Mouse (Mus musculus): ENCODE data around the gene Zbtb46. TPM values are rescaled to one million over a fixed set of nuclear protein-coding genes. Genes with fewer than 3 reads are reported as not detected.

Zbtb46 gene
- polyA plus RNA-seq, 1 experiment from 2014 or later = 7.4 TPM

DNA sequence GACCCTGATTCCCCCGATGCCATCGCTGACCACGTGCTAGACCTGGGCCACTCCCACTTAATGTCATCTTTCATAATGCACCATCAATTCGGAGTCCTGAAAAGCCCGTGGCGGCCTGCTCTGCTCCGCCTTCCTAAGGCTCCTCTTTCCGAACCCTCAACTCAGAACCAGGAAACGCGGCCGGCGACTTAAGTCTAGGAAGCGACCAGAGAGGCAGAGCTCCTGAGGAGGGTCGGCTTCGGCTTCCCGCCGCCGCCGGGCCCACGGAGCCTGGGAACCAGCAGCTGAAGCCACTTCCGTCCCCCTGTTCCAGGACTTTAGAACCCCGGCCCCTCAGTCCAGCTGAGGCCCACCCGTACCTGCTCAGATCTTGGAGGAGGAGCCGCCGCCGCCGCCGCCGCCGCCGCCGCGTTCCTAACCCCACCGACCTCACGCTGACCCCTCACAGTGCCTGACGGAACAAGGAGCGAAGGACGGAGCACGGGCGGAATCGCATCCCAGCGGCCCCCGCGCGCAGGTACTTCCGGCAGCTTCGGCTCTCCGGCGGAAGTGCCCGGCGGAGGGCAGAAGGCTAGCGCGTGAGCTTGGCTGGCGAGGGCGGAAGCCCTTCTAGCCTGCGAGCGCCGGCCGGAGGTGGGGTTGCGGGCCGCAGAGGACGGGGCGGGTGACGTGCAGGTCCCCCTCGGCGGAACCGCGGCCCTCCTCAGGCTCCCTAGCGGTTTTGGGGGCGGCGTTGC, 94.2 kb downstream of the Zbtb46 start, which contains the start of the genes Zgpat and Arfrp1:
TSS of gene Zgpat (plus strand) at position 69 of the 737 bp plus-strand sequence.
TSS of gene Arfrp1 (minus strand) at position 545 of the 737 bp plus-strand sequence.
- H3K9ac ChIP-seq (replicated peaks; ENCODE audit: low read length) = peak within 1 kb of the TSS; percentile 84
- peaks cover 4% of the 10 kb centered on the region for H3K36me3 ChIP-seq (replicated peaks; ENCODE audit: control insufficient read depth, insufficient read depth, low read depth, low read length)
- H3K27ac ChIP-seq (replicated peaks; ENCODE audit: low read depth, low read length) = peak within 1 kb of the TSS; percentile 74
- H3K4me1 ChIP-seq (ENCODE audit: control insufficient read depth, insufficient read depth, low read length) = no peaks in the 10 kb centered on the region
- peak within 1 kb of the TSS; percentile 90 for H3K4me2 ChIP-seq (ENCODE audit: low read depth, low read length)
- no peaks in the 10 kb centered on the region for H3K27me3 ChIP-seq (ENCODE audit: control insufficient read depth, insufficient read depth, low read length)
- ATAC-seq (replicated peaks; ENCODE audit: insufficient number of reproducible peaks, low FRiP score, low TSS enrichment, low read depth) (peak; percentile 90), DNase-seq (ENCODE audit: low spot score) (peak; percentile 92)
- H3K4me3 ChIP-seq (ENCODE audit: low read depth, low read length) = peak within 1 kb of the TSS; percentile 90
- WGBS = under 1% methylated on average over 71 of the region's 71 CpGs
- H3K9me3 ChIP-seq (replicated peaks; ENCODE audit: control insufficient read depth, low read length) = no peaks in the 10 kb centered on the region

DNA sequence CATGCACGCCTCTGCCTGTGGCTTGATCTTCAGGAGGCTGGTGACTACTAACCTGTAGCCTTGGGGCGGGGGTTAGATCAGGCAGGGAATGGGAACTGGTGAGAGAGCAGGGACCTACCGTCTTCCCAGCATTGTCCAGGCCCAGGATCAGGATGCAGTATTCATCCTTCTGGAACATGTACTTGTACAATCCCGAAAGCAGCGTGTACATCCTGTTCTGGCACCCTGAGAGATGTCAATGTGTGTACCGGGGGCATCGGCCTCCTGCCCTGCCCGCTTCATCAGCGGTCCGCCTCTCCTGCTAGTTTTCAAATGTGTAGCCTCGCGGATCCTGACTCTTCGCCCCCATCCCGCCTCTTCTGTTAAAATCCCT, 94.8 kb downstream of the Zbtb46 start:
- Histone ChIP-seq H3K4me3 (ENCODE audit: low read depth, low read length) (peak overlapping the region; percentile 90), H3K27ac (replicated peaks; ENCODE audit: low read depth, low read length) (peak overlapping the region; percentile 74; the same call in 1 of the 2 replicates), H3K36me3 (replicated peaks; ENCODE audit: control insufficient read depth, insufficient read depth, low read depth, low read length) (no peaks in the 10 kb centered on the region; the same call in 1 of the 2 replicates), H3K9me3 (replicated peaks; ENCODE audit: control insufficient read depth, low read length) (no peaks in the 10 kb centered on the region), H3K27me3 (ENCODE audit: control insufficient read depth, insufficient read depth, low read length) (no peaks in the 10 kb centered on the region), H3K9ac (replicated peaks; ENCODE audit: low read length) (peak overlapping the region; percentile 84), H3K4me2 (ENCODE audit: low read depth, low read length) (peak overlapping the region; percentile 90), H3K4me1 (ENCODE audit: control insufficient read depth, insufficient read depth, low read length) (no peaks in the 10 kb centered on the region)
- ATAC-seq (replicated peaks; ENCODE audit: insufficient number of reproducible peaks, low FRiP score, low TSS enrichment, low read depth) = no peak
- DNase-seq (ENCODE audit: low spot score) = no peak
- WGBS = 10% methylated on average over 14 of the region's 14 CpGs

GRCm38 (mm10) chr2:181363946-181364345, 95.3 kb downstream of the Zbtb46 start:
- Histone ChIP-seq H3K27ac (replicated peaks; ENCODE audit: low read depth, low read length) (no peak overlapping the region), H3K4me2 (ENCODE audit: low read depth, low read length) (peak overlapping the region; percentile 90), H3K9ac (replicated peaks; ENCODE audit: low read length) (peak overlapping the region; percentile 84), H3K36me3 (replicated peaks; ENCODE audit: control insufficient read depth, insufficient read depth, low read depth, low read length) (no peaks in the 10 kb centered on the region; the same call in 1 of the 2 replicates), H3K27me3 (ENCODE audit: control insufficient read depth, insufficient read depth, low read length) (no peaks in the 10 kb centered on the region), H3K9me3 (replicated peaks; ENCODE audit: control insufficient read depth, low read length) (no peaks in the 10 kb centered on the region), H3K4me3 (ENCODE audit: low read depth, low read length) (peak overlapping the region; percentile 90), H3K4me1 (ENCODE audit: control insufficient read depth, insufficient read depth, low read length) (no peaks in the 10 kb centered on the region)
- 79% methylated on average over 3 of the region's 3 CpGs for WGBS
- DNase-seq (ENCODE audit: low spot score) (no peak), ATAC-seq (replicated peaks; ENCODE audit: insufficient number of reproducible peaks, low FRiP score, low TSS enrichment, low read depth) (no peak)

GRCm38 (mm10) chr2:181356780-181357179, 102.4 kb downstream of the Zbtb46 start:
- Histone ChIP-seq H3K36me3 (replicated peaks; ENCODE audit: control insufficient read depth, insufficient read depth, low read depth, low read length) (peaks cover 6% of the 10 kb centered on the region), H3K9ac (replicated peaks; ENCODE audit: low read length) (no peak overlapping the region), H3K9me3 (replicated peaks; ENCODE audit: control insufficient read depth, low read length) (no peaks in the 10 kb centered on the region), H3K4me2 (ENCODE audit: low read depth, low read length) (no peak overlapping the region), H3K27me3 (ENCODE audit: control insufficient read depth, insufficient read depth, low read length) (no peaks in the 10 kb centered on the region), H3K4me1 (ENCODE audit: control insufficient read depth, insufficient read depth, low read length) (no peaks in the 10 kb centered on the region), H3K27ac (replicated peaks; ENCODE audit: low read depth, low read length) (no peak overlapping the region), H3K4me3 (ENCODE audit: low read depth, low read length) (no peak overlapping the region)
- no peak for DNase-seq (ENCODE audit: low spot score)
- 84% methylated on average over 3 of the region's 3 CpGs for WGBS
- no peak for ATAC-seq (replicated peaks; ENCODE audit: insufficient number of reproducible peaks, low FRiP score, low TSS enrichment, low read depth)

GRCm38 (mm10) chr2:181342766-181343165, 116.5 kb downstream of the Zbtb46 start:
- DNase-seq (ENCODE audit: low spot score) (no peak), ATAC-seq (replicated peaks; ENCODE audit: insufficient number of reproducible peaks, low FRiP score, low TSS enrichment, low read depth) (no peak)
- Histone ChIP-seq H3K9me3 (replicated peaks; ENCODE audit: control insufficient read depth, low read length) (no peaks in the 10 kb centered on the region), H3K4me1 (ENCODE audit: control insufficient read depth, insufficient read depth, low read length) (no peaks in the 10 kb centered on the region), H3K4me2 (ENCODE audit: low read depth, low read length) (no peak overlapping the region), H3K4me3 (ENCODE audit: low read depth, low read length) (no peak overlapping the region), H3K27me3 (ENCODE audit: control insufficient read depth, insufficient read depth, low read length) (no peaks in the 10 kb centered on the region), H3K9ac (replicated peaks; ENCODE audit: low read length) (no peak overlapping the region), H3K36me3 (replicated peaks; ENCODE audit: control insufficient read depth, insufficient read depth, low read depth, low read length) (peaks cover 3% of the 10 kb centered on the region), H3K27ac (replicated peaks; ENCODE audit: low read depth, low read length) (no peak overlapping the region)
- WGBS = 91% methylated on average over 6 of the region's 6 CpGs

DNA sequence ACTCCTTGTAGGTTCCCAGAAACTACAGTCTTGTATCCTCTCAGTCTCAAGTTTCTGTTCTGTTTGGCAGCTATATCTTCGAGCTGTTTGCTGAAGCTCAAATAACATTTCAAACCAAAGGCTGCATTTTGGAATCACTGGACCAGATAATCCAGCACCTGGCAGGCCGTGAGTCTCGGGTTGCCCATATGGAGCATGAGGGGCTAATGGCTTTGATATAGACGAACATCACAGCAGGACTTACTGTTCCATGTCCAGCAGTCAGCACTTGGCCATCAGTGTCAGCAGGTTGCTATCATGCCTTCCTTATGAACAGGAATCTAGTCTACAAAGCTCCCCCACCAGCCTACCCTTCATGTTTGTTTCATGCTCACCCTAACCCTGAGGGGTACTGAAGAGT, 118.8 kb downstream of the Zbtb46 start:
- Histone ChIP-seq H3K4me1 (ENCODE audit: control insufficient read depth, insufficient read depth, low read length) (no peaks in the 10 kb centered on the region), H3K4me3 (ENCODE audit: low read depth, low read length) (no peak overlapping the region), H3K4me2 (ENCODE audit: low read depth, low read length) (no peak overlapping the region), H3K27ac (replicated peaks; ENCODE audit: low read depth, low read length) (no peak overlapping the region), H3K27me3 (ENCODE audit: control insufficient read depth, insufficient read depth, low read length) (no peaks in the 10 kb centered on the region), H3K9me3 (replicated peaks; ENCODE audit: control insufficient read depth, low read length) (no peaks in the 10 kb centered on the region), H3K36me3 (replicated peaks; ENCODE audit: control insufficient read depth, insufficient read depth, low read depth, low read length) (no peaks in the 10 kb centered on the region; the same call in 1 of the 2 replicates), H3K9ac (replicated peaks; ENCODE audit: low read length) (no peak overlapping the region; the same call in 1 of the 2 replicates)
- ATAC-seq (replicated peaks; ENCODE audit: insufficient number of reproducible peaks, low FRiP score, low TSS enrichment, low read depth) (no peak), DNase-seq (ENCODE audit: low spot score) (no peak)
- WGBS = 89% methylated on average over 4 of the region's 4 CpGs

Other genes starting within 250 kb of the Zbtb46 start
- 0.08 TPM in 1 of 2 replicates, not detected in the other for gene Srms, start 246.2 kb downstream of the Zbtb46 start, polyA plus RNA-seq (2014; fragmentation: Nextera tagmentation; extraction: Ambion mirVana)
- 0.49 TPM in 1 of 2 replicates, not detected in the other for gene Fndc11, start 239.4 kb downstream of the Zbtb46 start, polyA plus RNA-seq (2014; fragmentation: Nextera tagmentation; extraction: Ambion mirVana)
- 0.54 and 0.70 TPM in 2 replicates for gene Helz2, start 217.4 kb downstream of the Zbtb46 start, polyA plus RNA-seq (2014; fragmentation: Nextera tagmentation; extraction: Ambion mirVana)
- 18.0 and 18.3 TPM in 2 replicates for gene Gmeb2, start 171.4 kb downstream of the Zbtb46 start, polyA plus RNA-seq (2014; fragmentation: Nextera tagmentation; extraction: Ambion mirVana)
- 79.6 and 98.0 TPM in 2 replicates for gene Stmn3, start 144.9 kb downstream of the Zbtb46 start, polyA plus RNA-seq (2014; fragmentation: Nextera tagmentation; extraction: Ambion mirVana)
- gene Rtel1, start 139.7 kb downstream of the Zbtb46 start, polyA plus RNA-seq (2014; fragmentation: Nextera tagmentation; extraction: Ambion mirVana) = 52.5 and 55.9 TPM in 2 replicates
- gene Zgpat, start 94.5 kb downstream of the Zbtb46 start, polyA plus RNA-seq (2014; fragmentation: Nextera tagmentation; extraction: Ambion mirVana) = 29.1 and 37.0 TPM in 2 replicates
- gene Arfrp1, start 94.0 kb downstream of the Zbtb46 start, polyA plus RNA-seq (2014; fragmentation: Nextera tagmentation; extraction: Ambion mirVana) = 49.7 and 50.8 TPM in 2 replicates
- 15.2 and 18.5 TPM in 2 replicates for gene Lime1, start 79.3 kb downstream of the Zbtb46 start, polyA plus RNA-seq (2014; fragmentation: Nextera tagmentation; extraction: Ambion mirVana)
- 0.11 and 0.15 TPM in 2 replicates for gene Abhd16b, start 33.8 kb upstream of the Zbtb46 start, polyA plus RNA-seq (2014; fragmentation: Nextera tagmentation; extraction: Ambion mirVana)
- gene Tpd52l2, start 37.7 kb upstream of the Zbtb46 start, polyA plus RNA-seq (2014; fragmentation: Nextera tagmentation; extraction: Ambion mirVana) = 166 and 169 TPM in 2 replicates
- 77.0 and 79.1 TPM in 2 replicates for gene Dnajc5, start 61.1 kb upstream of the Zbtb46 start, polyA plus RNA-seq (2014; fragmentation: Nextera tagmentation; extraction: Ambion mirVana)
- gene Uckl1, start 125.5 kb upstream of the Zbtb46 start, polyA plus RNA-seq (2014; fragmentation: Nextera tagmentation; extraction: Ambion mirVana) = 33.5 and 38.6 TPM in 2 replicates
- gene Prpf6, start 132.4 kb upstream of the Zbtb46 start, polyA plus RNA-seq (2014; fragmentation: Nextera tagmentation; extraction: Ambion mirVana) = 79.0 and 80.3 TPM in 2 replicates
- 24.4 and 31.3 TPM in 2 replicates for gene Zfp512b, start 133.4 kb upstream of the Zbtb46 start, polyA plus RNA-seq (2014; fragmentation: Nextera tagmentation; extraction: Ambion mirVana)
- gene Samd10, start 139.8 kb upstream of the Zbtb46 start, polyA plus RNA-seq (2014; fragmentation: Nextera tagmentation; extraction: Ambion mirVana) = 22.7 and 30.3 TPM in 2 replicates
- gene Gm29797, start 197.6 kb upstream of the Zbtb46 start, polyA plus RNA-seq (2014; fragmentation: Nextera tagmentation; extraction: Ambion mirVana) = 0.29 and 0.39 TPM in 2 replicates
- 15.9 and 20.4 TPM in 2 replicates for gene Sox18, start 212.2 kb upstream of the Zbtb46 start, polyA plus RNA-seq (2014; fragmentation: Nextera tagmentation; extraction: Ambion mirVana)
- gene Tcea2, start 220.9 kb upstream of the Zbtb46 start, polyA plus RNA-seq (2014; fragmentation: Nextera tagmentation; extraction: Ambion mirVana) = 21.8 and 22.5 TPM in 2 replicates
- gene Rgs19, start 234.6 kb upstream of the Zbtb46 start, polyA plus RNA-seq (2014; fragmentation: Nextera tagmentation; extraction: Ambion mirVana) = 74.3 and 83.0 TPM in 2 replicates
- not detected in 2 replicates for gene Lkaaear1, start 239.0 kb upstream of the Zbtb46 start, polyA plus RNA-seq (2014; fragmentation: Nextera tagmentation; extraction: Ambion mirVana)

Data from embryonic facial prominence, embryonic 11.5 days (tissue).